Mouse (Mus musculus): Measurements from ENCODE around the gene Tmem121.
"Not testable (repeated sequence)": the region's sequence is repeated elsewhere in the genome, so short reads cannot be mapped to it uniquely, and the experiment has no call there.

Tmem121 gene

GRCm38 (mm10) chr12:113221289-113221688, 35.6 kb downstream of the Tmem121 start:
- DNase-seq (ENCODE audit: low spot score) = peak; percentile 44

GRCm38 (mm10) chr12:113222121-113222636, 36.4 kb downstream of the Tmem121 start:
- DNase-seq (ENCODE audit: low spot score) = peak; percentile 93

GRCm38 (mm10) chr12:113222748-113223147, 37.0 kb downstream of the Tmem121 start:
- DNase-seq (ENCODE audit: low spot score) = peak; percentile 36

- DNase-seq (ENCODE audit: low spot score) = peak; percentile 16
Measured at GRCm38 (mm10) chr12:113224206-113224605, 38.5 kb downstream of the Tmem121 start.

DNA sequence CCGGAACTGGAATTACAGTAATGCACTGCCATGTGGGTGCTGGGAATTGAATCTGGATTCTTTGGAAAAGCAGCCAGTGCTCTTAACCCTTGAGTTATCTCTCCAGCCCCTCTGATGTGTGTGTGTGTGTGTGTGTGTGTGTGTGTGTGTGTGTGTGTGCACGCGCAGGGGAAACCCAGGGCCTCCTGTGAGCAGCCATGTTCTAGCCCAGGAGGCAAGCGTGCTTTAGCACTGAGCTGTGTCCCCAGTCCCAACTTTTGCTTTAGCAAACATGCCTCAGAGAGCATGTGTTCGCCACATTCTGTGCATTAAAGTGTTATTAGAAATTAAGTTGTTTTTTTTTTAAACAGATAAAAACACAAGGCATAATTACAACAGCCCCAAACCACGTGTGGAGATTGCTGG, 39.0 kb downstream of the Tmem121 start:
- DNase-seq (ENCODE audit: low spot score) = no peak

DNA sequence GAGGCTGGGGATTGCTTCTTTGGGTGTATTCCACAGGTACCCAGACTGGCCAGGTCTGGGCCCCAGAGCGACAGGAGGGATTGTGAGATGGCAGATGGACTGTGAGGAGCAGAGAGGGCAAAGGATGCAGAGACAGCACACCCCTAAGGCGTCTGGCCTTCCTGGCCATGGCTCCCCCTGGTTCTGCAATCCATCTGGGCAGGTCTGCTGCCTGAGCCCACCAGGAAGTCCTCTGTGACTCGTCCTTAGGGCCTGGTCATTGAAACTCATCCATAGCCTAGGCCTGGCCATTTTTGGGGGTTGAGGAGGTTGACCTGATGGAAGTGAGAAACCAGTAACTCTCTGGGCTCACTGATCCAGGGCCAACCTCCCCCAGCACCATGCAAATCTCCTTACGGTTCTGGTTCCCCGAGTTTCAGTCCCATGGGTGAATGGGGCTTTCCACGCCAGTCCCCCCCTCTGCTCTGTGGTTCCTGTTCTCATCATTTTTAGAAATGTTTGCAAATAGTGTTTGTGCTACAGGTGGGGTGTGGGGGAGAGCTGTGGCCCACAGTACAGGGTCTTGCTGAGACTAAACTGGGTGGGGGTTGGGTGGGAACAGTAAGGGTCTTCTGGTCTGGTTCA, 42.4 kb downstream of the Tmem121 start:
- DNase-seq (ENCODE audit: low spot score) = no peak

- no peak for DNase-seq (ENCODE audit: low spot score)
Measured at GRCm38 (mm10) chr12:113230741-113231140, 45.0 kb downstream of the Tmem121 start.

DNA sequence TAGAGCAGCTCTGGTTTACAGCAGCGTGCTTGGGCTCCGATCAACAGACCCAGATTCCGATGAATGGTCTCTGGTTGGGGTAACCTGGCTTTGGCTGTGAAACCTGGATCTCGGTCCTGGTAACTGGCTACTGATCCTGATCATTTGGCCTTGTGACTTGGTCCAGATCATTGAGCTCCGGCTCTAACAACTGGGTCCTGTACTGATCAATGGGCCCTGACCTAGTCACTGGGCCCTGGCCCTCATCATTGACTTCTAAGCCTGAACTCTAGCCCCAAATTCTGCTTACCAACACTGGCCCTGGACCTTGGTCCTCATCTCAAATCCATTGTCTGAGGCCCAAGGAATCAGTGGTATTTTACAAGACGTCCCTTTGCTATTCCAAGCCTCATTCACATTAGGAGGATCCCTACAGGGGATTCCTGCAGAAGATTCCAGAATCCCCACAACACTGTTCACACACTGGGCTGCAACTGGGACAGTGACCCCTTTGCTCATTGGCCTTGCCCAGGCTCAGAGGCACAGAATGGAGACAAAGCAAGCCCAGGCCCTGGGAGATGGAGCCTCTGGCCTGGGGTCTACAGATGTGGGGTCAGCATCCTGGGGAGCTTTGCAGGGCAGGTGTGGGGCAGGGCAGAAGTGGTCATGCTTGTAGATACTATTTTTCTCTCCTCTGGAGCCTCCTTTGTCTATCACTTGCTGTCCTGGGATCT, 46.0 kb downstream of the Tmem121 start:
- not testable (repeated sequence) for DNase-seq (ENCODE audit: low spot score)

GRCm38 (mm10) chr12:113232264-113232750, 46.6 kb downstream of the Tmem121 start:
- not testable (repeated sequence) for DNase-seq (ENCODE audit: low spot score)

Data from urinary bladder, postnatal 25 days (tissue).